Mouse (Mus musculus) intestine, embryonic 16.5 days (tissue): ENCODE measurements at regions not wholly inside any gene's neighbourhood (a gene's known extent, or its start where the extent isn't known, plus 50 kb on each side); places are given as distances from the start of the nearest gene placed in this dataset.
"Not testable (repeated sequence)": the region's sequence is repeated elsewhere in the genome, so short reads cannot be mapped to it uniquely, and the experiment has no call there.

ENCODE experiments used
- ATAC-seq: fragments of 200-750 bp; cut with Nextera tagmentation; 2 replicates; pipeline ENCODE4 v1.8.0; 2017; ENCODE audit warnings: moderate TSS enrichment, moderate library complexity
- H3K27ac ChIP-seq: fragments of 300-500 bp; sonication (generic); 2 replicates; pipeline ENCODE4 v1.5.1; 2014; ENCODE audit warnings: mild to moderate bottlenecking, low read length
- H3K27me3 ChIP-seq: fragments of 300-500 bp; sonication (generic); replicated peaks from 2 replicates; pipeline ENCODE4 v1.6.1; 2014; ENCODE audit warnings: low read length, control low read depth, mixed read lengths; ENCODE audit not compliant: control insufficient read depth, insufficient read depth
- H3K36me3 ChIP-seq: fragments of 300-500 bp; sonication (generic); 2 replicates; pipeline ENCODE4 v1.6.1; 2014; ENCODE audit warnings: low read length, control low read depth; ENCODE audit not compliant: control insufficient read depth, insufficient read depth
- H3K4me1 ChIP-seq: fragments of 300-500 bp; sonication (generic); 2 replicates; pipeline ENCODE4 v1.6.1; 2014; ENCODE audit warnings: low read length, control low read depth, mixed read lengths; ENCODE audit not compliant: control insufficient read depth, insufficient read depth
- H3K4me2 ChIP-seq: fragments of 300-500 bp; sonication (generic); 2 replicates; pipeline ENCODE4 v1.6.1; 2014; ENCODE audit warnings: low read depth, low read length, control low read depth
- H3K4me3 ChIP-seq: fragments of 300-500 bp; sonication (generic); 2 replicates; pipeline ENCODE4 v1.5.1; 2014; ENCODE audit warnings: mild to moderate bottlenecking, low read length
- H3K9ac ChIP-seq: fragments of 300-500 bp; sonication (generic); 2 replicates; pipeline ENCODE4 v1.6.1; 2014; ENCODE audit warnings: low read depth, low read length
- H3K9me3 ChIP-seq: fragments of 300-500 bp; sonication (generic); 2 replicates; pipeline ENCODE4 v1.6.1; 2016; ENCODE audit warnings: low read length, control low read depth; ENCODE audit not compliant: control insufficient read depth
- WGBS: fragments of 180-500 bp; shearing (Covaris S2); extraction: QIAGEN DNeasy Blood & Tissue Kit; methylation state at CpG from one replicate; pipeline ENCODE4 v1.1.7; 2014; 5-methylcytosine and 5-hydroxymethylcytosine counted together

GRCm38 (mm10) chrX:18838668-18839067 lies 377.5 kb upstream of the 4930578C19Rik start:
- Histone ChIP-seq H3K27ac (no peak overlapping the region), H3K27me3 (no peaks in the 10 kb centered on the region), H3K4me2 (no peak overlapping the region), H3K9me3 (no peaks in the 10 kb centered on the region), H3K9ac (no peak overlapping the region), H3K4me1 (no peaks in the 10 kb centered on the region), H3K36me3 (no peaks in the 10 kb centered on the region), H3K4me3 (no peak overlapping the region)
- WGBS, result 59% methylated on average over 3 of the region's 3 CpGs
- no peak for ATAC-seq

DNA sequence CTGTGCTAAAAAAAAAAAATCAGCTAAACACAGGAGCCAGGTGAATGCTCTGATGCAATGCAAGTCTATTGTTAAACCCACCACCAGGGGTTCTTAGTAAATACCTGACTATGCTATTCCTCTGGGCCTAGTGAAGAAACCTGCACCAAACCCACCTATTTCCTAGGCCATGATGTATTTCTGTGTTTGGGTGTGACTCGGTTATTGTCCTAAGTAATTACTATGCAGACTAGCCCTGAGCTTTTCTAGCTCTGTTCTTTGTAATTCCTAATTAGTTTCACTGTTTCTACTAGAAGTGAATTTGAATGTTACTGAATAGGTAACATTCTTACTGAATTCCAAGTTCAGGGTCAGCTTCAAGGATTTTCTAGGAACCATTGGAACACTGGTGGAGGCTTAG lies 363.8 kb upstream of the 4930578C19Rik start:
- ATAC-seq, H3K9me3 ChIP-seq, H3K36me3 ChIP-seq, H3K4me2 ChIP-seq, H3K9ac ChIP-seq, H3K27ac ChIP-seq, H3K27me3 ChIP-seq, H3K4me1 ChIP-seq, H3K4me3 ChIP-seq: not testable (repeated sequence)
- WGBS, result 82% methylated on average over 1 of the region's 1 CpGs

DNA sequence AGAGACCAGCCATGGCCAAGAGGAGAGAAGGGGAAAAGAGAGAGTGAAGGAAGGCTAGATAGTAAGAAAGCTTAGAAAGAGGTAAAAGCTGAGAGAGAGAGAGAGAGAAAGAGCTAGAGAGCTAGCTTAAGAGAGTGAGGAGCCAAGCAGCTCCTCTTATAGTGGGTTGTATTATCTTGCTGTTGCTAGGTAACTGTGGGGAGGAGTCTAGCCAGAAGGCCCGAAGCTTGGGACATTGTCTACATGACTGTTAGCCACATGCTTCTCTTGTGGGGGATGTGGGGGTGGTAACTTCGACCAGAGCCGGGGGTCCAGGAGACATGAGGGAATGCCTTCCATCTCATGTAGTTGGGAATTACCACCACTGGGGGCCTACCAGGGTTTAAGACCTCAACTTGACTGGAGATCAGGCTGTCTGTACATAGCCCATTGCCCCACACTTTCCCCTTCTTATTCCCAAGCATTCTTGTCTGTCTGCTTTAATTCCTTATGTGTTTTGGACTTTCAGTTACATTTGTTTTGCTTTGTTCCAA lies 353.3 kb upstream of the 4930578C19Rik start:
- Histone ChIP-seq H3K36me3 (no peaks in the 10 kb centered on the region), H3K4me1 (no peaks in the 10 kb centered on the region), H3K27ac (no peak overlapping the region), H3K9ac (no peak overlapping the region), H3K4me3 (no peak overlapping the region), H3K9me3 (no peaks in the 10 kb centered on the region), H3K27me3 (no peaks in the 10 kb centered on the region), H3K4me2 (no peak overlapping the region)
- WGBS, result 57% methylated on average over 3 of the region's 3 CpGs
- no peak for ATAC-seq
